Mouse (Mus musculus) layer of hippocampus, postnatal 10 days (tissue): Measurements from ENCODE around the gene Mst1. TPM values are rescaled to one million over a fixed set of nuclear protein-coding genes. Genes with fewer than 3 reads are reported as not detected.

Source experiments
- DNase-seq, 2 experiments: peaks; one replicate each; pipeline ENCODE4 v3.0.0; 2021; ENCODE audit warnings: low spot score in 2 of 2
- long read RNA-seq: library from polyadenylated mRNA; stranded (forward); transcript quantifications from one replicate; pipeline ENCODE4 v2.0.0, GENCODE M21; 2023
- total RNA-seq, 2 experiments: library from RNA; stranded (reverse); gene quantifications; 2 replicates each; pipeline ENCODE4 v1.2.3; 2021

The Mst1 gene
- not detected for total RNA-seq
- long read RNA-seq = 0 reads

DNA sequence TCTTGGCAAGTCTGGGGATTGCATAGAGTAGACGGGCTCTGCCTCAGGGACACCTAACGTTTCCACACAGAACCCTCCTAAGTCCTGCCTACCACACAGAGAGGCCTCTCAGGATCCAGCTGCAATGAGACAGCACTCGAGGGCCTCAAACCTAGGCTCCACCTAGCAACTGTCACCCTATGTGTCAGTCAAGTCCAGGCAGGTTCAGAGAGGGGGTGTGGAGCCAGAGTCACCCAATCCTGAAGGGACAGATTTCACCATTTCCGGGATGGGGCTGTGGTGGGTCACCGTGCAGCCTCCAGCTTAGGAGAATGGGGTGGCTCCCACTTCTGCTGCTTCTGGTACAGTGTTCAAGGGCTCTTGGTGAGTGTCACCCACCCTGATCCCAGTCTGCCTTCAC, at the start of gene Mst1:
Gene Mst1, plus strand, starts transcription at position 269 of the 400 bp plus-strand sequence.
- no peak for DNase-seq

GRCm38 (mm10) chr9:108032126-108032525, 48.1 kb upstream of the Mst1 start:
- no peak for DNase-seq

- DNase-seq = no peak
Observed at GRCm38 (mm10) chr9:108035331-108036156, 44.7 kb upstream of the Mst1 start.

DNA sequence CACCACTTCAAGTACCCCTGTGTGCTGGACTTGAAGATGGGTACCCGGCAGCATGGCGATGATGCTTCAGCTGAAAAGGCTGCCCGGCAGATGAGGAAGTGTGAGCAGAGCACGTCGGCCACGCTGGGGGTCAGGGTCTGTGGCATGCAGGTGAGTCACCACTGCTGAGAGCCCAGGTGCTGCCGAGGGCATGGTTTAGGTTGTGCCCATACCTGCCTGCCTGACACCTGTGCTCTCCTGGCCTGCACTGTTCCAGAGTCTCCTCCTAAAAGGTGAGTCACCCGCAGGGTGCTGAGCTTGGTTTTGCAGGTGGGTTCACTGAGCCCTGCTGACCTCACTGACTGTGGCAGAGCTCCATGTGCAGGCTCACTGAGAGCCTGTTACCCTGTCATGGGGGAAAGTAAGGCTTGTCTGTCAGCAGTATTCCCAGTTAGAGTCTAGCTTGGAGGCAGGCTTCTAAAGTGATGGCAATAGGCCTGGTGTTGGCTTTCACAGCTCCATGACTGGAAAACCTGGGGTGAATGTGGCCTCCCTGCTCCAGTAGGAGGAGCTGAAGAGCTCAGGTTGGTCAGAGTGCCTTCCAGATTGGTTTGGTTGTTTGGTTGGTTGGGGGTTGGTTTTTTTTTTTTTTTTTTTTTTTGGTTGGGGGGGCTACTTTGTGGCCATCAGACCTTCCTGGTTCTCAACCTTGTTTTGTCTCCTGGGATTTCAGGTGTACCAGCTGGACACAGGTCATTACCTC, 35.3 kb upstream of the Mst1 start:
- no peak for DNase-seq

GRCm38 (mm10) chr9:108046582-108046981, 33.7 kb upstream of the Mst1 start:
- no peak for DNase-seq

GRCm38 (mm10) chr9:108047601-108048565, 32.4 kb upstream of the Mst1 start:
- no peak for DNase-seq

- no peak for DNase-seq
Observed at GRCm38 (mm10) chr9:108048566-108048955, 31.7 kb upstream of the Mst1 start.

- peak; percentile 93 to 95 for DNase-seq
Observed at GRCm38 (mm10) chr9:108049016-108049455, 31.2 kb upstream of the Mst1 start, which contains the start of gene Gmppb. Gmppb (plus strand) TSS chr9:108049242.

DNA sequence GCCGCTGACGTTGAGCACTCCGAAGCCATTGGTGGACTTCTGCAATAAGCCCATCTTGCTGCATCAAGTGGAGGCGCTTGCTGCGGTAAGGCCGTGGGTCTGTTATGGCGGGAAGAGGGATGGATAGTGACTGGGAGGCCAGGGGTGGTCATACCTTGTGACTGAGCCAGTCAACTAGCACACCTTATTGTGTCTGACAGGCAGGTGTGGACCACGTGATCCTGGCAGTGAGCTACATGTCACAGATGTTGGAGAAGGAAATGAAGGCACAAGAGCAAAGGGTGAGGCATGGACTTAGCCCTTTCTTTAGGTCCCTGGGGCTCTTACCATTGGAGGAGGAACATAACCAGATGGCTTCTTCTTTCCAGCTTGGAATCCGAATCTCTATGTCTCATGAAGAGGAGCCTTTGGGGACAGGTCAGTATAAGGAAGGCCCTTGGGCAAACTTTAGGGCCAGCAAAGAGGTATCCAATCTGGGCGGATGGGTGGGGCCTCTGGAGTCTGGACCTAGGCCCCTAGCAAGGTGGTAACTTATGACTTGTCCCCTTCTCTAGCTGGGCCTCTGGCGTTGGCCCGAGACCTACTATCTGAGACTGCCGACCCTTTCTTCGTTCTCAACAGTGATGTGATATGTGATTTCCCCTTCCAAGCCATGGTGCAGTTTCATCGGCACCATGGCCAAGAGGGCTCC, 30.5 kb upstream of the Mst1 start:
- no peak for DNase-seq

DNA sequence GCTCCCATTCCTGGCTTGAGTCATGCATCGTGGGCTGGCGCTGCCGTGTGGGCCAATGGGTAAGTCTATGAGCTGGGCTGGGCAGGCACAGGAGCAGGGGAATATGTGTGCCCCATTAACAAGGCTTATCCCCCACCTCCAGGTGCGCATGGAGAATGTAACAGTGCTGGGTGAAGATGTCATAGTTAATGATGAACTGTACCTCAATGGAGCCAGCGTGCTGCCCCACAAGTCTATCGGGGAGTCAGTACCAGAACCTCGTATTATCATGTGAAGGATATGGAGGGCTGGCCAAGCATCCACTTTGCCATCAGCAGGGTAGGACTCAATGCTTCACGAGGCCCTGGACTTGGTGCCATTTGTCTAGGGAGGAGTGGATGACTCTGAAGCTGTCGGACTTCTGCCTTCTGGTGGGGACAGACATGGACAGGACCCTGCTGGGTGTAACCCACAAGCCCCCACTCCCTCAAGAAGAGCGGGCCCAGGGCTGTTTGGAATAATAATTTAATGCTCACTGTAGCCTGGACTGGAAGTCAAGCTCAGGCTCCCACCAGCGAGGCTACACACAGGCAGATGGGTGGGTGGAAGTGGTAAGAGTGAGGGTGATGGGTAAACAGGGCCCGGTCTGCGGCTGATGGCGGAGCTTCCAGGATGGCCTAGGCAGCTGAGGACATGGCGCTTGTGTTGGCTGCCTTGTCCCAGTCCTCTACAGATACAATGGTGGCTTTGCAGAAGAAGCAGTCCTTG, 28.9 kb upstream of the Mst1 start:
- no peak for DNase-seq

GRCm38 (mm10) chr9:108051931-108052220, 28.4 kb upstream of the Mst1 start:
- no peak for DNase-seq

GRCm38 (mm10) chr9:108052411-108052810, 27.8 kb upstream of the Mst1 start:
- DNase-seq = no peak

- DNase-seq = peak; percentile 99
Observed at GRCm38 (mm10) chr9:108052885-108053664, 27.2 kb upstream of the Mst1 start, which contains the start of gene Amigo3. Amigo3 (plus strand) TSS chr9:108053159.

GRCm38 (mm10) chr9:108053665-108054225, 26.5 kb upstream of the Mst1 start:
- DNase-seq = no peak

- peak in 1 of 2 experiments; percentile 11 for DNase-seq
Observed at GRCm38 (mm10) chr9:108054331-108055040, 25.8 kb upstream of the Mst1 start.

- peak in 1 of 2 experiments; percentile 5 for DNase-seq
Observed at GRCm38 (mm10) chr9:108055061-108055460, 25.2 kb upstream of the Mst1 start.

- no peak for DNase-seq
Observed at GRCm38 (mm10) chr9:108055661-108056237, 24.5 kb upstream of the Mst1 start.
